Mouse (Mus musculus) midbrain, embryonic 14.5 days (tissue): ENCODE data around the gene Grb7. TPM values are rescaled to one million over a fixed set of nuclear protein-coding genes. Genes with fewer than 3 reads are reported as not detected.

Source experiments
- ATAC-seq: fragments of 200-750 bp; cut with Nextera tagmentation; 2 replicates; pipeline ENCODE4 v1.8.0; 2017; ENCODE audit warnings: moderate number of reproducible peaks, moderate library complexity; ENCODE audit not compliant: low FRiP score, low TSS enrichment
- DNase-seq: peaks from one replicate; pipeline ENCODE4 v3.0.0-alpha.2; 2015
- H3K27ac ChIP-seq: fragments of 300-500 bp; sonication (generic); replicated peaks from 2 replicates; pipeline ENCODE4 v1.5.1; 2014; ENCODE audit warnings: mild to moderate bottlenecking, low read depth, low read length, moderate library complexity
- H3K27me3 ChIP-seq: fragments of 300-500 bp; sonication (generic); 2 replicates; pipeline ENCODE4 v1.6.1; 2014; ENCODE audit warnings: low read length, control low read depth, mixed read lengths; ENCODE audit not compliant: control insufficient read depth, insufficient read depth
- H3K36me3 ChIP-seq: fragments of 300-500 bp; sonication (generic); 2 replicates; pipeline ENCODE4 v1.6.1; 2014; ENCODE audit warnings: low read length, control low read depth; ENCODE audit not compliant: control insufficient read depth, insufficient read depth
- H3K4me1 ChIP-seq: fragments of 300-500 bp; sonication (generic); 2 replicates; pipeline ENCODE4 v1.6.1; 2014; ENCODE audit warnings: mild to moderate bottlenecking, antibody characterized with exemption, low read length, control low read depth; ENCODE audit not compliant: control insufficient read depth, insufficient read depth
- H3K4me2 ChIP-seq: fragments of 300-500 bp; sonication (generic); 2 replicates; pipeline ENCODE4 v1.6.1; 2014; ENCODE audit warnings: mild to moderate bottlenecking, low read length, moderate library complexity
- H3K4me3 ChIP-seq: fragments of 300-500 bp; sonication (generic); replicated peaks from 2 replicates; pipeline ENCODE4 v1.5.1; 2014; ENCODE audit warnings: low read depth, low read length
- H3K9ac ChIP-seq: fragments of 300-500 bp; sonication (generic); replicated peaks from 2 replicates; pipeline ENCODE4 v1.6.1; 2014; ENCODE audit warnings: mild to moderate bottlenecking, low read length, moderate library complexity
- H3K9me3 ChIP-seq: fragments of 300-500 bp; sonication (generic); 2 replicates; pipeline ENCODE4 v1.6.1; 2016; ENCODE audit warnings: low read length, control low read depth, mixed read lengths; ENCODE audit not compliant: control insufficient read depth
- WGBS: fragments of 180-500 bp; shearing (Covaris S2); extraction: QIAGEN DNeasy Blood & Tissue Kit; methylation state at CpG from one replicate; pipeline ENCODE4 v1.1.7; 2014; 5-methylcytosine and 5-hydroxymethylcytosine counted together
- polyA plus RNA-seq: library from polyadenylated mRNA; unstranded; fragments of >200 nt; fragmentation: Nextera tagmentation; extraction: Ambion mirVana; gene quantifications from 2 replicates; pipeline ENCODE4 v1.2.1, GENCODE M21; 2014

The Grb7 gene
- polyA plus RNA-seq, 1 experiment from 2014 or later: 0.67 TPM

DNA sequence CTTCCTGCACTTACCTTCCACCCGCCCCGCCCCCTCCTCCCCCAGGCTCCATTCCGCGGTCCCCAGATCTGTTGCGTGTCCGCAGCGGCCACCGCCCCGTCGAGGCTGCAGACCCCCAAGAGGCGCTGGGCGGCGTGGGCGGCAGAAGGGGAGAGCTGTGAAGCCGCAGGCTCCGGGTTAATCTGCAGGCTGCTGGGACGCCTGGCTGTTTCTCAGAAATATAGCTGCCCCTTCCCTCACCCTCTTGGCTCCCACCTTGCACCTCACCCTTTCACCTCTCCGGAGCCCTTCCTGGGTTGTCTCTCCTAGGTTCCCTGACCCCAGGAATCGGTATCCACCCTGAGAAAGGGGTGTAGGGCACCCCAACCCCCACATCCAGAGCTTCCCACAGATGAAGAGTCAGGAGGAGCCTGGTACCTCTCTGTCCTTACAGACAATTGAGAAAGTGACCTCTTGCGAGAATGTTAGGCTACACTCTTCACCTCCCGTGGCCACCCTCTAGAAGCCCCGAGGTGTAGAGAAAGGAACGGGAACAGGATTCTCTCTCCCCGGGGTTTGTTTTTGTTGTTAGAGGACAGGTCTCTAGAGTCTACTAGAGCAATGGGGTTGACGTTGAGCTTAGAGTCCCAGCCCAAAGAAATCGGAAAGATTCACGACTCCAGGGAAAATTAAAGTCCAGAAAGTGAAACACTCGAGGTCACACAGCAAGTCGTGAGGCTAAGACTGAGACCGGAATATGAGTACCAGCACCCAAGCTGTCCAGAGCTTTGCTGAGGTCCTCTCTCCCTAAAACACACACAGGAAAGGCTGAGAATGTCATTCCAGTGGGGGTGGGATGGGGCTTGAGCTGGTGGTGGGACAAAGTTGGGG lies 12.2 kb downstream of the Grb7 start:
- H3K4me1 ChIP-seq: peaks cover 9% of the 10 kb centered on the region; the same call in 1 of the 2 replicates
- ATAC-seq (peak; percentile 18; the same call in 1 of the 2 replicates), DNase-seq (peak; percentile 56)
- H3K27me3 ChIP-seq: peaks cover 22% of the 10 kb centered on the region
- H3K4me3 ChIP-seq: peak overlapping the region; percentile 54
- WGBS: 3% methylated on average over 24 of the region's 30 CpGs
- peak overlapping the region; percentile 64 for H3K9ac ChIP-seq
- H3K9me3 ChIP-seq: no peaks in the 10 kb centered on the region
- H3K36me3 ChIP-seq: no peaks in the 10 kb centered on the region
- peak overlapping the region; percentile 81; the same call in 1 of the 2 replicates for H3K27ac ChIP-seq
- H3K4me2 ChIP-seq: peak overlapping the region; percentile 65

DNA sequence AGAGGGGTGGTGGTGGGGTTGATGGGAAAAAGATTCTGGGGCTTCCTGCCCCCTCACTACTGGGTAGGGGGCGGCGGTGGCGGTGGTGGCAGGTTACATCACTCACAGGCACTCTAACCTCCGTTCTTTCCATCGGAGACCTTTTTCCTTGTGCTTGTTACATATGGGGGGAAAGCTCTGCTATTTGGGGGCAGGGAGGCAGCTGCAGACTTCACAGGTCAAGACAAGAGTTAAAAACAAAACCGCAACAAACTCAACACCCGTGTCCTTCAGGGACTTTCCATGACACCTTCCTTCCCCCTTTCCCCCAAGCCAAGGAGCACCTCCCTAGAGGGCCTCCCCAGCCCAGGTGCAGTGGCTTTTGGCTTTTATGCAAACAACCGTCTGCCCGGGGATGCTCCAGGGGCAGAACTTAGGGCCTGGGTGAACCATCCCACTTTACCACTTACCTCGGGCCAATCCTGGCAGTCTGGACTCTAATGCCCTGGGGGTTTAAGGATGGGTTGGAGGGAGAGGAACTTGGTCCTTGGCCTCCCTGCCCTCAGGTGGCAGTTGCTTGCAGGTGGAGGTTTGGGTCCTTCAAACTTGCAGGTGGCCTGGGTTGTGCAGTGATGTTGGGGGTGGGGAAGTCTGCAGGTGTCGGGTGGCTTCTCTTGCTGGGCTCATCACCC lies 13.0 kb downstream of the Grb7 start:
- Histone ChIP-seq H3K9ac (no peak overlapping the region), H3K4me1 (peaks cover 9% of the 10 kb centered on the region; the same call in 1 of the 2 replicates), H3K36me3 (no peaks in the 10 kb centered on the region), H3K9me3 (no peaks in the 10 kb centered on the region), H3K4me2 (no peak overlapping the region), H3K27me3 (peaks cover 22% of the 10 kb centered on the region), H3K4me3 (no peak overlapping the region), H3K27ac (no peak overlapping the region)
- no peak for DNase-seq
- 26% methylated on average over 11 of the region's 11 CpGs for WGBS
- ATAC-seq: no peak

DNA sequence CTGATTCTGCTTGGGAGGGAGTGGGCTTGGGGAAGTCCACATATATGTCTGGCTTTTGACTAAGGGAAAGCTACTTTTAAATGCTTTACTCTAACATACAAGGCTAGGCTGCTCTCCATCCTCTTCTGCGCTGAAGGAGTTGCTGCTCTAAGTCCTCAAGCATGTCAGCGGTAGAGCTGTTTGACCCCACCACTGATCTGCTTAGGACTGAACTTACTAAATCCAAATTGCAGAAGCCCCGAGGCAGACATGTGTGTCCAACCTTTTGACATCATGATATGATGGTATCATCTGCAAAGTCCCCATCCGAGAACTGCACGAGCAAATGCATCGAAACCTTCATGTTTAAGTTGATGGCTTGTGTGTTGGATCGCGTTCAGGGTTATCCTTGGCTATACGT lies 13.7 kb downstream of the Grb7 start:
- H3K4me3 ChIP-seq: no peak overlapping the region
- H3K4me1 ChIP-seq: peaks cover 9% of the 10 kb centered on the region; the same call in 1 of the 2 replicates
- no peaks in the 10 kb centered on the region for H3K36me3 ChIP-seq
- 86% methylated on average over 9 of the region's 9 CpGs for WGBS
- H3K9ac ChIP-seq: no peak overlapping the region
- DNase-seq: no peak
- H3K4me2 ChIP-seq: no peak overlapping the region
- H3K9me3 ChIP-seq: no peaks in the 10 kb centered on the region
- H3K27me3 ChIP-seq: peaks cover 22% of the 10 kb centered on the region
- no peak for ATAC-seq
- H3K27ac ChIP-seq: no peak overlapping the region

DNA sequence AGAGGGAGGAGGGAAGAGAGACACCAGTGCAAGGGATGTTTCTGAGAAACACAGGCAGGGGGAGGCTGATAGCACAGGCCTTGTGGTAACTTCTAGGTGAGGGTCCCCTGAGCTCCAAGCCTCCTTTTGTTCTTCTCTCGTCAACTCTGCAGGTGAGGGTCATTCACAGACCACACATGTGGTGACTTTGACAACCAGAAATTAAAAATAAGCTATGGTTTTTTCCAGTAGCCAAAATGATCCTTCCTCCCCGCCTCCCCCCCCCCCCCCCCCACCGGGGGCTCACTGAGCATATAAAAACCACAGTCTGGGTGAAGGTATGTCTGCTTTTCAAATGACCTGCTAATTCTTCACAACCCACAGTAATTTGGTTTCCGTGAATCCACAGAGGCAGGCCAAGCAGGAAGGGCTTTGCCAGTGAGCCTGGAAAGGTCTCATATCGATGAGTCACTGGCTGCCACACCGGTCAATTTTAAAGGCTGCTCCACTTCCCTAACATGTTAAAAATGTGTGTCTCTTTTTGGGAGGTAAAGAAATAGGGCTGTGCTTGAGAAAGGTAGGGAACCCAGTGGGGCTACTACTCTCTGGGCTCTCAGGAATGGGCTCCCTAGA lies 15.0 kb downstream of the Grb7 start:
- no peak overlapping the region for H3K9ac ChIP-seq
- no peaks in the 10 kb centered on the region for H3K36me3 ChIP-seq
- H3K4me1 ChIP-seq: peaks cover 9% of the 10 kb centered on the region; the same call in 1 of the 2 replicates
- H3K4me3 ChIP-seq: no peak overlapping the region
- no peaks in the 10 kb centered on the region for H3K9me3 ChIP-seq
- WGBS: 65% methylated on average over 6 of the region's 6 CpGs
- peaks cover 22% of the 10 kb centered on the region for H3K27me3 ChIP-seq
- no peak for ATAC-seq
- DNase-seq: no peak
- H3K4me2 ChIP-seq: no peak overlapping the region
- no peak overlapping the region for H3K27ac ChIP-seq

DNA sequence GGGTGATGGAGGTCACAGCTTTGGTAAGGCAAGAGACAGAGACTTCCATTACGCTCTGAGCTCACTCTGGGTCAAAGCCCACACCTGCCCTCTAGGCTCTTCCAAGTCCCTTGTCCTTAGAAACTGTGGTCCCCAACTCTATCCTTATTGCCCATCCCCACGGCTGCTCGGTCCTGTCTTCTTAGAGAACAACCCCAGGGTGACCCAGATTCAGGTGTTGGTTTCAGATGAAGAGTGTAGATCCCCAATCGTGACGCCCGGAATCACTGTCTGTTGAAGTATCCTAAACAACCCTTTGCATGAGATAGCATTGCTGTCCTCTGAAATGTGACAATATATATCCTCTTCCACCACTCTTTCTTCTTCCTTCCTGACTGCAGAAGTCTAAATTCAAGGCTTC lies 16.1 kb downstream of the Grb7 start:
- DNase-seq (no peak), ATAC-seq (no peak)
- 95% methylated on average over 6 of the region's 6 CpGs for WGBS
- H3K27ac ChIP-seq: no peak overlapping the region
- no peak overlapping the region for H3K4me3 ChIP-seq
- no peak overlapping the region for H3K9ac ChIP-seq
- no peaks in the 10 kb centered on the region for H3K36me3 ChIP-seq
- H3K4me1 ChIP-seq: peaks cover 6% of the 10 kb centered on the region; the same call in 1 of the 2 replicates
- H3K9me3 ChIP-seq: no peaks in the 10 kb centered on the region
- no peak overlapping the region for H3K4me2 ChIP-seq
- peaks cover 22% of the 10 kb centered on the region for H3K27me3 ChIP-seq

DNA sequence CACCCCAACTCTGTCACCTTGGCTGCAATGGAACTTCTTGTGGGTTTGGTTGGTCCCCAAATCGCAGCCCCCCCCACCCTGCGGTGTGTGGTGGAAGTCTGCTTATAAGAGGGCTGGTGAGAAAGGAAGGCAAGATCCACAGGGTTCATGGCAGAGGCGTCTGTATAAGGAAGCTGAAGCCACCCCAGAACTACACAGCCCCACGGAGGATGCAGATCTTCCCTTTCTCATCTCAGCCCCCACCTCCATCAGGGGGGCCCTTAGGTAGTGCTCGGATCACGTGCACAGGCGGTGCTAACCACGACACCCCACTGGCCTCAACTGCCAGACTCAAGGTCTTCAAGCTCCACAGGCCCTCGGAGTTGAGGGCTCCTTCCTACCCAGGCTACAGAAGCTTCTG lies 17.7 kb downstream of the Grb7 start:
- no peak for DNase-seq
- Histone ChIP-seq H3K4me1 (no peaks in the 10 kb centered on the region), H3K4me3 (no peak overlapping the region), H3K4me2 (no peak overlapping the region), H3K9me3 (no peaks in the 10 kb centered on the region), H3K27ac (no peak overlapping the region), H3K9ac (no peak overlapping the region), H3K27me3 (peaks cover 12% of the 10 kb centered on the region), H3K36me3 (no peaks in the 10 kb centered on the region)
- WGBS: 88% methylated on average over 9 of the region's 9 CpGs
- ATAC-seq: no peak

DNA sequence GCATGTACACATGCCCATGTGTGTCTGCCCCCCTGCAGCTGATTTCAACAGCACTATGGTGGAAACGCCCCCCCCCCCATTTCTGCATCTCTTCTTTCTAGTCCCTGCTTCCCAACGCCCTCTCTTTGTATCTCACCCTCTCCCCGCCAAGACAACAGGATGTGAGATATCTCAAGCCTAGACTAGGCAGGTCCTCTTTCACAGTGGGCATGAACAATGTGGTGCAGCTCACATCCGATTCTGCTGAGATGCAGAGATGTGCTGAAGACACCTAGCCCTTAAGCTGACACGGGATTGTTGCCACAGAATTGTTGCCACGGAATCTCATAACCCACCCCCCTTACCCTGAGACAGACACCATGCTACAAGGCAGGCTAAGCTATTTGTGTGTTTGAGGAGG lies 18.3 kb downstream of the Grb7 start:
- ATAC-seq (no peak), DNase-seq (no peak)
- H3K4me1 ChIP-seq: no peaks in the 10 kb centered on the region
- H3K9me3 ChIP-seq: no peaks in the 10 kb centered on the region
- H3K27ac ChIP-seq: no peak overlapping the region
- WGBS: 79% methylated on average over 6 of the region's 6 CpGs
- H3K27me3 ChIP-seq: peaks cover 6% of the 10 kb centered on the region
- no peak overlapping the region for H3K9ac ChIP-seq
- no peak overlapping the region for H3K4me3 ChIP-seq
- H3K36me3 ChIP-seq: no peaks in the 10 kb centered on the region
- no peak overlapping the region for H3K4me2 ChIP-seq

DNA sequence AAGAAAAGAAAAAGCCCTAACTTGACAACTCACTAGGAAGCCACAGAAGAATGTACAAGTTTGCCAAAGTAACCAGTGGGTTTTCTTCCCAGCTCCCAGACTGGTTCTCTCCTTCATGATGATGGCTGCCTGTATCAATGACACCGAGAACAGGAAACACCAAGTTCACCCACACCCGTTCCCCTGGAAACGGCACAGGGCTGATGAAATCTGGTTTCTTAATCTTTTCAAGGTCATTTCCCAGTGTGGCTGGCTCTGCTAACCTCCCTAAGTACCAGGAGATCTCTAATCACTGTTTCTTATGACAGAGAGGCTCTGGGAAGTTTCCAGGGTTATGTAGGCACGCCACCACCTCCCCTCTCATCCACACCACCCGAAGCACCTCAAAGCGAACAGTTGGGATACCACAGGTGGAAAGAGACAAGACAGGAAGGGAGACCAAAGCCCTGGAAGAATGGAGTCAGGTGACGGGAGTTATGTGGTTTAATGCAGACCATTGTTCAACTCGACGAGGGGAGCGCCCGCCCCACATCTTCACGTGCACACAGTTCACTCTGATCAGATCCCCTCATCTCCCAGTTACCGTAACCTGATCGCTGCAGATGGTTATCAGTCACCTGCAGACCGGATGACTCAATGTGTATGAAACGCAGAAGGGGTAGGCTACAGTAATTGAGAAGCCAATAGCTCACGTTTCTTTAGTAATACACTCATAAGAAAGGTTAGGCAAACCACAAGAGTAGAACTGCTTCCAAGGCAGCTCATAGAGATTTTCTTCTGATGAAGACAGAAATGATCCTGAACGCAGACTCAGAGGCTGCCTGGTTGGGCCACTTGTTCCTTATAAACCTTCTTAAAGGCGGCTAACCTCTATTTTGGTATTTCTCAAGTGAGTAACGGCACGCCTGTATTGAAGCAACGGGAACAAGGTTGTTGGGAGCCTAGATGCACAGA lies 23.8 kb downstream of the Grb7 start:
- ATAC-seq (no peak), DNase-seq (no peak)
- Histone ChIP-seq H3K9me3 (no peaks in the 10 kb centered on the region), H3K27ac (no peak overlapping the region), H3K4me1 (0 out of 2 replicates have a peak, but pooled peaks cover 4% of the 10 kb centered on the region), H3K36me3 (no peaks in the 10 kb centered on the region), H3K4me3 (no peak overlapping the region), H3K27me3 (no peaks in the 10 kb centered on the region), H3K9ac (no peak overlapping the region), H3K4me2 (no peak overlapping the region)
- WGBS: 84% methylated on average over 22 of the region's 22 CpGs
